Mouse (Mus musculus) spleen, postnatal 10 days (tissue): ENCODE measurements at regions not wholly inside any gene's neighbourhood (a gene's known extent, or its start where the extent isn't known, plus 50 kb on each side); places are given as distances from the start of the nearest gene placed in this dataset.

Experiments used
- DNase-seq, 2 experiments: peaks; one replicate each; pipeline ENCODE4 v3.0.0; 2021 to 2022; ENCODE audit warnings: low spot score in 2 of 2

DNA sequence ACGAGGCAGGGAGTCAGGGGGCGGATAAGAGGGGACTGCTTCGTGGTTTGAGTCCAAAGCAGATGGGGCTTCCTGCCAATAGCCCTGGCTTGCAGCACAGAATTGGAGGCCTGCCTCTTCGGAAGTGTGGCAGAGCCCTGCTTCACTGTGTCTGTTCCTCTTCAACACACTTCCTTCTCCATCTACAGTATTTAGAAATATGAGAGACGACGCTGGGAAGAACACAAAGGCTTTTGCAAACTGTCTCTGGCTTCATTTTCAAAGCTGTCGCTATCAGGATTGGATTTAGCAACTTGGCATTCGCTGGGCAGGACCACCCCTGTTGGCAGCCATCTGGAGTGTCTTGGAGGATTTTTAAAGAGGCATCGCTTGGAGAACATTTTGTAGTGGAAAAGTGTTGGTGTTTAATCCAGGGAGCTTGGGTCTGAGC lies 95.3 kb upstream of the Gm6657 start:
- DNase-seq, result no peak

DNA sequence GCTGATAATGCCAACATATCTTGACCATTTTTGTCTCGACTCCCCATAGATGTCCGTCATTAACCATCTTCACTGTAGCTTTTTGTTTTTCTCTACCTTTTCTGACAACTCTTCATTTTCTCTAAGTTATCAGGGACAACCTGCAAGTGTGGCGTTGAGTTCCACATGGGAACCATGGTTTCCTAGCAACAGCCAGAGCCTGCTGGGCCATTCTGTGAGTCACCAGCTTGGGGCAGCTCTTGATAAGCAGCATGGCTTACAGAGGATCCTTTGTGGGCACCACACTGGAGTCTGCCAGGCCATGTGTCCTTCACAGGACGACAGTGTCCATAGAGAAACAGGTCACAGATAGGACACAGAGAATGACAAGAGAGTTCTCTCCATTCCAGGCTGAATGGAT lies 94.3 kb upstream of the Gm6657 start:
- DNase-seq, result no peak

DNA sequence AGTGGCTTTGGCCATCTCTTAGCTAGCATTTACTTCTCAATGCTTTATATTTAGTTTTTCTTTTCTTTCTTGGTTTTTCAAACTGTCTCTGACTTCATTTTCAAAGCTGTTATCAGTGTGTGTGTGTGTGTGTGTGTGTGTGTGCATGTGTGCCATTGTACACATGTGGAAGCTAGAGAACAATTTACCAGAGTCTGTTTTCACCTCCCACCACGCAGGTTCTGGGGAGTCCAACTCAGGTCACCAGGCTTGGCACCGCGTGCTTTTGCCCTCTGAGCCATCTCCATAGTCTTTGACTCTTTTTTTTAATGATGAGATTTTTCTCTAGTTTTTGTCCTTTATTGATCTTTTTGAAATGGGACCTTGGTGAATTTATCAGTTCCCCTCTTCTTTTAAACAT lies 93.3 kb upstream of the Gm6657 start:
- no peak for DNase-seq

DNA sequence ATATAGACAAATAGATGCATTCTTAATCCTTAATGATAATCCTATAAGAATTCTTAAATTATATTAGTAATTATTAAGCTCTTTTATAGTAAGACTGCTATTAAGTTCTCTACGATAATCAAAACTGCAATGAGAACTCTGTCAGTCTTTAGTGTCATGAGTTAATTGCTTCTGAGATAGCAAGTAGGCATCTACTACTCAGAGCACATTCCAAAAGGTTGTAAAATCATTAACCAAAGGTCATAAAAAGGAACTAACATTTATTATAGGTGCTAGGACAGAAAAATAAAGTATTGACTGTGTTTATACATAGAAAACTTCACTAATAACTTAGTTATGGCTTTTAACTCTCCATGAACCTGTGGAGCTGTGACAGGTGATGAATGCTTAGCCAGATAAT lies 84.1 kb upstream of the Gm6657 start:
- no peak for DNase-seq

DNA sequence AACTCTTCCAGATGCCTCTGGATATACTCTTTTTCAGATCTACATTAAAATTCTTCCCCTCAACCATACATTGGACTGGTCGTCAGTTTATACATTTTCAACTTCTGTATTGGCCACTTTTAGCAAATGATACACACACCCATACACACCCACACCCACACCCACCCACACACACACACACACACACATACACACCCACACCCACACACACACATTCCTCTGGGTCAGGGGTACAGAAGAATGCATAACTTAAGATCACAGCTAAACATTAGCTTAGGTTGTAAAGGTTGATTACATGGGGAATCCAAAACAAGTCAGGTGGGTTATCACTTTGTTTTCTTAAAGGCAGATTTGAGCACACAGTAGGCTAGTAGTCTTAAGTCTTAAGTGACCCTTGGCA lies 75.9 kb upstream of the Gm6657 start:
- no peak for DNase-seq

DNA sequence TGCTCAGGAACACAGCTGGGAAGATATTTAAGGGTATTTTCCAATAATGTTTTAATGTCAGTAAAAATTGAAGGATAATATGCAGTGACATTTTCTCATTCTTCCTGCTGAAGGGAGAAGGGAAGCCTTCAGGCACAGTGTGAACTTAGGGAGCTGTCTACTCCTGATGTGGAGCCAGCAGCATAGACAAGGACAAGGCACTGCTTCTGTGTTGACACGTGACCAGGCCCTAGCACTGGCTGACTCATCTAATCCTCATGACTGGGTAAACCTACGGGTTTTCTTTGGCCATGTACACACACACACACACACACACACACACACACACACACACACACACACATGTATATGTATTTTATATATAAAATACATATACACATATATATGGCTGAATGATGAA lies 74.8 kb upstream of the Gm6657 start:
- no peak for DNase-seq

DNA sequence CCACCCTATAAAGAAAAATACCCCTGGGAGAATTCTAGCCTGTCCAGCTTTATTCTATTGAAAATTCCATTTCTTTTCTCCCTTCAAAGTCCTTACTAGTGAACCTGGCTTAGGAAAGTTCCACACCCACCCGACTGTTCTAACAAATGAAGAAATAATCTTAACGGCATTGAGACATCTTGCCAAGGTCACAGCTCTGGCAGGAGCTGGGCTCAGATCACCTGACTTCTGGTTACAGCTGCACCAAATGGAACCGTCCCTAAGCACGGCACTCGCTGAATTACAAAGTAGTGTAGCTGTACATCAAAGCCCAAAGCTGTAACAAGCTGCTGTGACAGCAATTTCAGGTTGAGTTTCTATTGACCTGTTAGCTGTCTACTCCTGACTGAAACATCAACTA lies 74.2 kb upstream of the Gm6657 start:
- DNase-seq, result no peak

DNA sequence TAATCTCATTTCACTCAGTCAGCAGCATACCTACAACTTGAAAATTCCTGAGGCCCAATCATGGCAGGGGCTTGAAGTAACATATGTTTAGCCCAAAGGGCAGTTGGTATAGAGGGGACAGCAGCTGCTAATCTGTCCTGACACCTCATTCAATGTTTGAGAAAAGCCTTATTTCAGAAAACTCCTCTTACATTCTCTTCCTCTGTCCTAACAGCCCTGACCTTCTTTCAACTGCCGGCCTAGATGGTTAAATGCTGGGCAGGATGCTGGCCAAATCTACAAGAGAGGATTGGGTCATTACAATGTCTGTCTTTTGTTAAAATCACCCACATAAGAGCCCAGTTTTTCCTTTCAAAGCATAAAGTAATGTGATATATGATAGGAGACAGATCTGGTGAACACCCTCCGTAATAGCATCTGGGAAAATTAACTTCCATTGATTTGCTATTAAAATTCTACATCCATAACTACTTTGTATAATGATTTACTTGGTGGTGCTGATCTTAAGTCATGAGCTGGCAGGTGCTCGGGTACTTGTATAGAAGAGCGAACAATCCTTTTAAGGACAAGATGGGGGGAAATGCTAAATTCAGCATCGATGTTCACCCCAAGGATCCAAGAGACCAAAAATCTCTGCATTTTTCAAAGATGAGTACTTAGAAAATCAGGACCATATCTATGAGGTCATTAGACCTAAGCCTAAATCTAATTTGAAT lies 64.8 kb upstream of the Gm6657 start:
- no peak for DNase-seq

DNA sequence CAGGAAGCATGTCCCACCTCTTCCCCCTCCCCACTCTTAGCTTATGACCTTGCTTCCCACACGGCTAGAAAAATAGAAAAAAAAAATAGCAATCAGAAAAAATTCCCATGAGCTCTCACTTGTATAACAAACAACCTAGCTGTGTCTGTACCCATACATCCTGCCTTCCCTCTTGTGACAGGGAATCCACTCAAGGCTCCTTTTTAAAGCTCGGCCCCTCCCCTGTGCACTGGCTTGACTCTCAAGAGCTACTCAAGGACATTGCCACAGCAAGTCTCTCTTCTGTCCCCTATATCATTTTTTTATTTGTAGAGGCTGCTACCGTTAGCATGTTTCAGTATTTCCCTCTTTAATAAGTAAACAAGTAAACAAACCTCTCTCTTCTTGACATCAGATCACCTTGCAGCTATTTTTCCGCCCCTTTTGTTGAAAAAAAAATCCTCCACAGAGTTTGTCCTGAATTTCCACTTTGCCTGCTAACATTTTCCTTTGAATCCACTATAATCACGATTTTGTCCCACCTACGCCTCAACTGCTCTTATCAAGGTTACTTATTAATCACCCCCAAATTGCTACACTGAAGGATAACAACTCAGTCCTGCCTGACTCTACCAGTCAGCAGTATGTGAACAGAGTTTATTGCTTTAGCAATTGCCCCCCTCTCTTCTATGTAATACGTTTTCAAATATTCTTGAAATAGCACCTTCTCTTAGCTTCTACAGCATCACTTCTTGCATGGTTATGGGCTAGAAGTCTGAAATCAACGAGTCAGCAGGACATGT lies 61.8 kb upstream of the Gm6657 start:
- no peak for DNase-seq

DNA sequence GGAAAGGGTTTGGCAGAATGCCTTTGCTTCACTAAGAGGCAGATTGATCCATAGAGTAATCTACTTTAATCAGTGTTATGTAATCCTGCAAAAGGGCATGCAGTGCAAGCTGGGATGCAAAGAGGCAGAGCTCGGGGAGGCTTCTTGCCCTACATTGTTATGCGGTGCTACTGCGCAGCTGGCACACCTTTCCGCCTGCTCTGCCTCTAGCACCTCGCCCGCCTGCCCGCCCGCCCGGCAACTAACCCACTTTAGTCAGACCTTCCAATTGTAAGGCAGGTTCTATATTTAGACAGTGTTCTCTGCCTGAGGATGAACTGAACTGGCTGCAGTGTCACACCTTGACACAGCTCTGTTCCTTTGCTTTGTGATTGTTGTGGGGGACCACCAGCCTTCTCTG lies 60.7 kb upstream of the Gm6657 start:
- no peak for DNase-seq

DNA sequence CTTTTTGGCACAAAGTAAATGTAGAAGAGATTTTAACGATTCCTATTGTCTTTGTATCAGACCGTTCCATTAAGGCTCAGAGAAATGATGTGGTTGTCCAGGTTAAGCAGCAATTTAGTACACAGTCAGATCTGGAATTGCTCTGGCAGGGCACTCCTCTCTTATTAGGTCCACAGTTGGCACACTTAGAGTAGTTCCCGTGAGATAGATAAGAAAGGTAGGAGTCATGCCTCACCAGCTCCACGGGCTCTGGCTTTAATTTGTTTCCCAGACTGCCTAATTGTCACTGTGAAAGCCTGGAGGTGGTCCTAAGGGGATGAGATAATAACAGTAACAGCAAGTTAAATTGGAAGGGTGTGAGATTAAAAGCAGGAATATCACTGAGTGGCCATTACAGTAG lies 60.1 kb upstream of the Gm6657 start:
- DNase-seq, result no peak

DNA sequence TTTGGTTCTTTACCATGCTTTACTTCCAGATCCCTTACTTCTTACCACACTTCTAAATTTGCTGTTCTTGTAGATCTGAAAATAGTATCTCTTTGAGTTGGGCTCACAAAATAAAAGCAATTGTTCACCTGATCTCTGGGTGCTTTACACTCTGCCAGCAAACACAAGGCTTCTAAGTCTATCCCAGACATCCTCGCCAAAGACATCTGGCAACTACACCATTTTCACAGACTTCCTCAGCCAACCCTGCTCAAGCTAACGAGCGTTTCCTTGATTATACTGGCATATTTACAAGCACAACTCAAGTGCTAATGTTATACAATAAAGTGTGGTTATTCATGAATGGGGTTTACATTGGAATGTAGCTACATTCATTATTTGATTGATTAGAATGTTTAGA lies 56.8 kb upstream of the Gm6657 start:
- DNase-seq, result no peak

DNA sequence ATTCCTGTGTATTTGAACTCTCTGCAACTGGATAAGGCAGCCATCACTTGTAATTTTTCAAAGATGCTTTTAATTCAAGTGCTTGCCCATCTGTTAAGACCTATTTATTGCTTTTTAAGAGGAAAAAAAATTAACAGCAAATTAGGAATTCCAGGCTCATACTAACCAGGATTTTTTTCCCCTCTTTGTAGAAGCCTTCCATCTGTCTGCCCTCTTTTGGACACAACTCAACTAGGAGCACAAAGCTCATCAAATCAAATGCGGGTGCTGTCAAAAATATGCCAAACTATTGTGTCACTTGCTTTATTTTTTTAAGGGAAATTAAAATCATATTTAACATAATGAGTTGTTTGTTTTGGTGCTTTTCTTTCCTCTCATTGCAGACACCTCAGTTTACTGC lies 55.6 kb upstream of the Gm6657 start:
- no peak for DNase-seq
